Mouse (Mus musculus): ENCODE data around the gene Cfap97d2. TPM values are rescaled to one million over a fixed set of nuclear protein-coding genes. Genes with fewer than 3 reads are reported as not detected.

Cfap97d2 gene
- polyA plus RNA-seq, 1 experiment = 2.3 TPM

GRCm38 (mm10) chr8:13696157-13696556 lies 9.5 kb upstream of the Cfap97d2 start:
- H3K4me3 ChIP-seq (ENCODE audit: insufficient read depth, low read length) = no peak overlapping the region
- H3K27ac ChIP-seq (ENCODE audit: insufficient read depth, low read length) = no peak overlapping the region
- peaks cover 2% of the 10 kb centered on the region for H3K4me1 ChIP-seq (ENCODE audit: control insufficient read depth, insufficient read depth, low read length)
- TF ChIP-seq CTCF (IDR thresholded peaks at IDR 0.05; ENCODE audit: extremely low read depth, insufficient read depth, low read length) (no peak), POLR2A (IDR thresholded peaks at IDR 0.05; ENCODE audit: extremely low read depth, insufficient read depth, low read length) (no peak)

- peaks cover 2% of the 10 kb centered on the region for H3K4me1 ChIP-seq (ENCODE audit: control insufficient read depth, insufficient read depth, low read length)
- TF ChIP-seq POLR2A (IDR thresholded peaks at IDR 0.05; ENCODE audit: extremely low read depth, insufficient read depth, low read length) = no peak
- no peak for TF ChIP-seq CTCF (IDR thresholded peaks at IDR 0.05; ENCODE audit: extremely low read depth, insufficient read depth, low read length)
- H3K27ac ChIP-seq (ENCODE audit: insufficient read depth, low read length) = no peak overlapping the region
- H3K4me3 ChIP-seq (ENCODE audit: insufficient read depth, low read length) = no peak overlapping the region
These were observed 8.5 kb upstream of the Cfap97d2 start for GRCm38 (mm10) chr8:13697196-13697595.

DNA sequence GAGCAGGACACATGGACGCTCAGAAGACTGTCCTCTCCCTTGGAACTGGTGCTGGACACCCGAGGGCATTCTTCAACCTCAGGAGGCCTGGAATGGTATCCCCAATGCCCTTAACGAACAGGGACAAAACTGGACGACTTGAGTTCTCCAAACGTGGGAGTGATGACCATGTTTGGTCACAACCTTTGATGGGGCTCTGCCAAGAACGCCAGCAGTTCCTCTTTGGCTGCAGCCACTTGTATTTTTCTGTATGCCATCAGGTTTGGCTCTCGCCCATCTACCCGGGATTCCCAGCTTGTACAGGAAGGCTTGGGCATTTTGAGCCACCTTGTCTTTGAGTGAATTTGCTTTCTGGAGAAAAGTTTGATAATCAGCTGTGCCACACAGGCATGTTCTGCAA lies 8.0 kb upstream of the Cfap97d2 start:
- H3K27ac ChIP-seq (ENCODE audit: insufficient read depth, low read length) = no peak overlapping the region
- no peak overlapping the region for H3K4me3 ChIP-seq (ENCODE audit: insufficient read depth, low read length)
- TF ChIP-seq CTCF (IDR thresholded peaks at IDR 0.05; ENCODE audit: extremely low read depth, insufficient read depth, low read length) = no peak
- no peak for TF ChIP-seq POLR2A (IDR thresholded peaks at IDR 0.05; ENCODE audit: extremely low read depth, insufficient read depth, low read length)
- H3K4me1 ChIP-seq (ENCODE audit: control insufficient read depth, insufficient read depth, low read length) = peaks cover 2% of the 10 kb centered on the region

DNA sequence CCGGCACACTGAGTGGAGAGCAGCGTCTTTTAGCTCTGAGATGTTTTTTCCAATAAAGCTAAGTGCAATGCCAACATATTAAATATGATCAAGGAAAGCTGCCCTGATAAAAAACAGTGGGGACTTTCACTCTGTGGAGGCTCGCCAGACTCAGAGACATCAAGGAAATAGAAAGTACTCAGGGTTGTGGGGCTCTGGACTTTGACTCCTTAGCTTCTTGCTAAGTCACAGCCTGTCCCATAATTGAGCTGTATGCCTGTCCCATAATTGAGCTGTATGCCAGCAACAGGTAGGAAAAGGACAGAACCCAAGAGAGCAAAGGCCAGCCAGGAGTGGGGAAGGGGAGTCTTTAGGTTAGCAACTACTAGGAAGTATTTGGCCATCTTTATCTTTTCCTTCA lies 7.4 kb upstream of the Cfap97d2 start:
- no peak overlapping the region for H3K27ac ChIP-seq (ENCODE audit: insufficient read depth, low read length)
- no peak overlapping the region for H3K4me3 ChIP-seq (ENCODE audit: insufficient read depth, low read length)
- no peak for TF ChIP-seq CTCF (IDR thresholded peaks at IDR 0.05; ENCODE audit: extremely low read depth, insufficient read depth, low read length)
- TF ChIP-seq POLR2A (IDR thresholded peaks at IDR 0.05; ENCODE audit: extremely low read depth, insufficient read depth, low read length) = no peak
- peaks cover 2% of the 10 kb centered on the region for H3K4me1 ChIP-seq (ENCODE audit: control insufficient read depth, insufficient read depth, low read length)

DNA sequence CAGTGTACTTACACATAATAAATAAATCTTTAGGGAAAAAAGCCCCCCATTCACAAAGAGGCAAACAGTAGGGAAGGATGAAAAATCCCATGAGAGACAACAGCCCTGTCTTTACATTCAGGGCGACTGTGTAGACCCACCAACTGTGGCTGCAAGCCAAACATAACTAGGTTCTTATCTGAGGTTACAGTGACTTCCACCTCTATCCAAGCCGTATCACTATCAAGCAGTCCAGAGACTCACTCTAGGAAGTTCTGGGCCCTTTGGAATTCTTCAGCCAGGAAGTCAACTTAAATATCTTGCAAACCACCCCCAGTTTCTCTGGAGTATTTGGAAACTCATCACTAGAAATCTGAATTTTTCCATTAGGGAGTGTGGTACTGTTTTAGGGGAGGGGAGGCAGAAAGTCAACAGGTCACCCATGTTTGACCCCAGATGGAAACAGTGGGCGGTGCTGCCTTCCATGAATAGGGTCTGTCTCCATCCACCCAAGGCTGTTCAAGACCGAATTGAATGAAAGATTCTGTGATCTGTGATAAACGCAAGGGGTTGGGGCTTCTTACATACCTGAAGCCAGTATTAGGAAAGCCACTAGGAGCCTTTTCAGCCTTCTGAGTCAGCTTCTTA lies 6.3 kb upstream of the Cfap97d2 start:
- TF ChIP-seq CTCF (IDR thresholded peaks at IDR 0.05; ENCODE audit: extremely low read depth, insufficient read depth, low read length) (no peak), POLR2A (IDR thresholded peaks at IDR 0.05; ENCODE audit: extremely low read depth, insufficient read depth, low read length) (no peak)
- peaks cover 2% of the 10 kb centered on the region for H3K4me1 ChIP-seq (ENCODE audit: control insufficient read depth, insufficient read depth, low read length)
- H3K27ac ChIP-seq (ENCODE audit: insufficient read depth, low read length) = no peak overlapping the region
- no peak overlapping the region for H3K4me3 ChIP-seq (ENCODE audit: insufficient read depth, low read length)

DNA sequence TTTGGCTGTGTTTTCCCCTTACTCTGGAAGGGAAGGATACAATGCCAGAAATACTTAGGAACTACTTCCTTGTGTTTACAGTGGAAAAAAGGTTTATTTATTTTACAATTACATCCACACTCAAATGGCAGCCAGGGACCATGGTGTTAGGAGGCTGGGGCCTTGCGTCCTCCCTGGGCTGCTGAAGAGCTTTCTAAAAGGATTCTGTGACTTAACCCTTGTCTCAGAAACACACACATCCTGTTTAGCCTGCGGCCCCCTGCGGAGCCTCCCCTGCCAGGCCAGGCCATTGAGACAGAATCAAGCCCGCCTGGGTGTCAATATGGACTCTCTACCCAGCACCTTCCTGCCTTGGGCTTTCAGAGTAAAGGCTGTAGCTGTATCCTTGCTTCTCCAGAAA lies 2.9 kb upstream of the Cfap97d2 start:
- no peak for TF ChIP-seq CTCF (IDR thresholded peaks at IDR 0.05; ENCODE audit: extremely low read depth, insufficient read depth, low read length)
- TF ChIP-seq POLR2A (IDR thresholded peaks at IDR 0.05; ENCODE audit: extremely low read depth, insufficient read depth, low read length) = no peak
- Histone ChIP-seq H3K4me1 (ENCODE audit: control insufficient read depth, insufficient read depth, low read length) (peaks cover 1% of the 10 kb centered on the region; the same call in 1 of the 2 replicates), H3K4me3 (ENCODE audit: insufficient read depth, low read length) (no peak overlapping the region), H3K27ac (ENCODE audit: insufficient read depth, low read length) (no peak overlapping the region)

DNA sequence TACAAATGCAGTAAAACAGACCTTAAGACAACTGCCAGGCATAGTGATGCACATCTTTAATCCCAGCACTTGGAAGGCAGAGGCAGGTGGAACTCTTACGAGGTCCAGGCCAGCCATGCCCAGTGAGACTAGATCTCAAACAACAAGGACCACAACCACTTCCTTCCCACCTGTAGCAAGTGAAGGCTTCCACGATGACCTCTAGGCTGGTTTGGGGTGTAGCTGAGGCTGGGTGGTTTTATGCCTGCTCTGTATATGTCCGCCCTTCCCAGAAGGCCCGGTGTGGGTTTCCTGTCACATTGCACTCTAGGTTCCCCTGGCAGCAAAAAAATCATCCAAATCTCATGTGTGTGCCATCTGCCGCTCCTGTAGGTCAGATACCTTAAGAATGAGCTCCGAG lies 1.9 kb upstream of the Cfap97d2 start:
- no peak for TF ChIP-seq CTCF (IDR thresholded peaks at IDR 0.05; ENCODE audit: extremely low read depth, insufficient read depth, low read length)
- no peak for TF ChIP-seq POLR2A (IDR thresholded peaks at IDR 0.05; ENCODE audit: extremely low read depth, insufficient read depth, low read length)
- Histone ChIP-seq H3K27ac (ENCODE audit: insufficient read depth, low read length) (no peak overlapping the region), H3K4me1 (ENCODE audit: control insufficient read depth, insufficient read depth, low read length) (peaks cover 1% of the 10 kb centered on the region; the same call in 1 of the 2 replicates), H3K4me3 (ENCODE audit: insufficient read depth, low read length) (no peak overlapping the region)

DNA sequence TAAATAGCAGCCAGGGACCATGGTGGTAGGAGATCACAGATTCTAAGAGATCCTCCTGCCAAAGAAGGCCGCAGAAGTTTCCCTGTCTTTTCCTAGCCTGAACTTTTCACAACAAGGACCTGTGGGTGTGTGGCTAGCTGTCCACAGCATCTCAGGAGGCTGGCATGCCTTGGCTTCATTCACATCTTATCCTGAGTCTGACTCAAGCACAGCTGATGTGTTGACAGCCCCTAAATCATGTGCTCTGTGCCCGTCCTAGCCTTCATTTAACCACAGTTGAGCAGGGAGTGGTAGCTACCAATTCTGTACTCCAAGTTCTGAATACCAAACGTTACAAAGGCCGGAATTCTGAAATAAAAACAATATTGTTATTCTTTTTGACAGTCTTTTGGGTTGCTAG lies 1.4 kb upstream of the Cfap97d2 start:
- Histone ChIP-seq H3K27ac (ENCODE audit: insufficient read depth, low read length) (no peak overlapping the region), H3K4me3 (ENCODE audit: insufficient read depth, low read length) (no peak overlapping the region), H3K4me1 (ENCODE audit: control insufficient read depth, insufficient read depth, low read length) (peaks cover 1% of the 10 kb centered on the region; the same call in 1 of the 2 replicates)
- TF ChIP-seq POLR2A (IDR thresholded peaks at IDR 0.05; ENCODE audit: extremely low read depth, insufficient read depth, low read length) (no peak), CTCF (IDR thresholded peaks at IDR 0.05; ENCODE audit: extremely low read depth, insufficient read depth, low read length) (no peak)

DNA sequence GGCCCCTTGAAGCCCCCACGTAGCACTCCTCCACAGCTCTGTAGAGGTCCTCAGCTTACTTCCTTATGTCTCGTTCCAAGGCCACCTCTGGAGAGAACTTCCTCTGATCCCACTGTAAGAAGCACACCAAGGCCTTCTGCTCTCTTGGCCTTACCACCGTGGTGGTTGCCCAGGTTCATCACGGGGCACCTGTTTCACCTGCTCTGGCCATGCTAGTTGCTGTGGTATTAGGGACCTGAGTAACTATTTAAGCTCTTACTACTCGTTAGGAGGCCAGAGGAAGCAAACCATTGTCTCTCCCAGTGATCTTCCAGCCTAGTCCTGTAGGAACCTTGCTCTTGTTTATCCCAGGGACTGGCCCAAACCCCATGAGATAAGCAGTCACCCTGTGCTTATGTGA lies 1.2 kb downstream of the Cfap97d2 start:
- Histone ChIP-seq H3K4me3 (ENCODE audit: insufficient read depth, low read length) (no peak overlapping the region), H3K4me1 (ENCODE audit: control insufficient read depth, insufficient read depth, low read length) (peaks cover 1% of the 10 kb centered on the region; the same call in 1 of the 2 replicates), H3K27ac (ENCODE audit: insufficient read depth, low read length) (no peak overlapping the region)
- TF ChIP-seq CTCF (IDR thresholded peaks at IDR 0.05; ENCODE audit: extremely low read depth, insufficient read depth, low read length) (no peak), POLR2A (IDR thresholded peaks at IDR 0.05; ENCODE audit: extremely low read depth, insufficient read depth, low read length) (no peak)

DNA sequence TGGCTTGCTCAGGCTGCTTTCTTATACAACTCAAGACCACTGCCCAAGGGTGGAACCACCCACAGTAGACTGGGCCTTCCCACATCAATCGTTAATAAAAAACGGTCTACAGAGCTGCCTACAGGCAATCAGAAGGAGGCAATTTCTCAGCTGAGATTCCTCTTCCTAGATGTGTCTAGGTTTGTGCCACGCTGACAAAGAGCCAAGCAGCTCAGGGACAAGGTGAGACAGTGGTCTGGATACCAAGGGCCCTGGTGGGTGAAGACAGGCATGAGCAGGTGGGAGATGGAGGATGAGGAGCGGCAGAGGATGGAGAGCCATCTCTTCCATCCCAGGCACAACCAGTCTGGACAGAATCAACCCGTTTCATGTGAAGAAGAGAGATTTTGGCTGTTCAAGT lies 2.8 kb downstream of the Cfap97d2 start:
- TF ChIP-seq CTCF (IDR thresholded peaks at IDR 0.05; ENCODE audit: extremely low read depth, insufficient read depth, low read length) = no peak
- Histone ChIP-seq H3K4me3 (ENCODE audit: insufficient read depth, low read length) (no peak overlapping the region), H3K4me1 (ENCODE audit: control insufficient read depth, insufficient read depth, low read length) (peaks cover 1% of the 10 kb centered on the region; the same call in 1 of the 2 replicates), H3K27ac (ENCODE audit: insufficient read depth, low read length) (no peak overlapping the region)
